Mouse (Mus musculus) lung, postnatal 0 days (tissue): Measurements from ENCODE around the gene Mlc1. TPM values are rescaled to one million over a fixed set of nuclear protein-coding genes. Genes with fewer than 3 reads are reported as not detected.
A peak's percentile ranks its signal among the peaks of the same experiment; 100 is the strongest.

Experiments used
- ATAC-seq: fragments of 200-750 bp; cut with Nextera tagmentation; 2 replicates; pipeline ENCODE4 v1.8.0; 2017; ENCODE audit warnings: moderate library complexity
- DNase-seq: peaks from one replicate; pipeline ENCODE4 v3.0.0-alpha.2; 2016; ENCODE audit warnings: low spot score
- H3K27ac ChIP-seq: fragments of 300-500 bp; sonication (generic); 2 replicates; pipeline ENCODE4 v1.5.1; 2014; ENCODE audit warnings: antibody characterized with exemption, mild to moderate bottlenecking, low read length, mixed read lengths
- H3K27me3 ChIP-seq: fragments of 300-500 bp; sonication (generic); replicated peaks from 2 replicates; pipeline ENCODE4 v1.6.1; 2014; ENCODE audit warnings: low read length, mixed read lengths; ENCODE audit not compliant: insufficient read depth
- H3K36me3 ChIP-seq: fragments of 300-500 bp; sonication (generic); 2 replicates; pipeline ENCODE4 v1.6.1; 2014; ENCODE audit warnings: low read length, mixed read lengths; ENCODE audit not compliant: insufficient read depth
- H3K4me1 ChIP-seq: fragments of 300-500 bp; sonication (generic); 2 replicates; pipeline ENCODE4 v1.6.1; 2014; ENCODE audit warnings: antibody characterized with exemption, low read depth, low read length, mixed read lengths; ENCODE audit not compliant: insufficient read depth
- H3K4me2 ChIP-seq: fragments of 300-500 bp; sonication (generic); replicated peaks from 2 replicates; pipeline ENCODE4 v1.6.1; 2014; ENCODE audit warnings: low read depth, mild to moderate bottlenecking, low read length, moderate library complexity, mixed read lengths
- H3K4me3 ChIP-seq: fragments of 300-500 bp; sonication (generic); 2 replicates; pipeline ENCODE4 v1.5.1; 2014; ENCODE audit warnings: low read depth, low read length
- H3K9ac ChIP-seq: fragments of 300-500 bp; sonication (generic); replicated peaks from 2 replicates; pipeline ENCODE4 v1.6.1; 2014; ENCODE audit warnings: low read depth, mild to moderate bottlenecking
- H3K9me3 ChIP-seq: fragments of 300-500 bp; sonication (generic); 2 replicates; pipeline ENCODE4 v1.6.1; 2016; ENCODE audit warnings: low read length, mixed read lengths
- CTCF ChIP-seq: IDR thresholded peaks from 2 replicates; pipeline ENCODE4 v1.5.1; 2016; ENCODE audit warnings: antibody characterized with exemption, mild to moderate bottlenecking
- EP300 ChIP-seq: IDR thresholded peaks from 2 replicates; pipeline ENCODE4 v1.6.1; 2016; ENCODE audit warnings: antibody characterized with exemption, mild to moderate bottlenecking, control low read depth
- WGBS: fragments of 180-500 bp; shearing (Covaris S2); extraction: QIAGEN DNeasy Blood & Tissue Kit; methylation state at CpG from one replicate; pipeline ENCODE4 v1.1.7; 2014; 5-methylcytosine and 5-hydroxymethylcytosine counted together
- polyA plus RNA-seq: library from polyadenylated mRNA; unstranded; fragments of >200 nt; fragmentation: Nextera tagmentation; extraction: Ambion mirVana; gene quantifications from 2 replicates; pipeline ENCODE4 v1.2.1, GENCODE M21; 2015

The Mlc1 gene
- polyA plus RNA-seq, 1 experiment from 2014 or later: 21.5 TPM

GRCm38 (mm10) chr15:88972300-88972699 lies 6.5 kb downstream of the Mlc1 start:
- H3K27me3 ChIP-seq: no peaks in the 10 kb centered on the region
- no peak overlapping the region for H3K27ac ChIP-seq
- no peak for DNase-seq
- no peaks in the 10 kb centered on the region for H3K9me3 ChIP-seq
- ATAC-seq: no peak
- no peak overlapping the region for H3K4me2 ChIP-seq
- no peak overlapping the region for H3K4me3 ChIP-seq
- no peaks in the 10 kb centered on the region for H3K4me1 ChIP-seq
- 85% methylated on average over 4 of the region's 4 CpGs for WGBS
- TF ChIP-seq EP300: no peak
- TF ChIP-seq CTCF: no peak
- no peak overlapping the region for H3K9ac ChIP-seq
- no peaks in the 10 kb centered on the region for H3K36me3 ChIP-seq

DNA sequence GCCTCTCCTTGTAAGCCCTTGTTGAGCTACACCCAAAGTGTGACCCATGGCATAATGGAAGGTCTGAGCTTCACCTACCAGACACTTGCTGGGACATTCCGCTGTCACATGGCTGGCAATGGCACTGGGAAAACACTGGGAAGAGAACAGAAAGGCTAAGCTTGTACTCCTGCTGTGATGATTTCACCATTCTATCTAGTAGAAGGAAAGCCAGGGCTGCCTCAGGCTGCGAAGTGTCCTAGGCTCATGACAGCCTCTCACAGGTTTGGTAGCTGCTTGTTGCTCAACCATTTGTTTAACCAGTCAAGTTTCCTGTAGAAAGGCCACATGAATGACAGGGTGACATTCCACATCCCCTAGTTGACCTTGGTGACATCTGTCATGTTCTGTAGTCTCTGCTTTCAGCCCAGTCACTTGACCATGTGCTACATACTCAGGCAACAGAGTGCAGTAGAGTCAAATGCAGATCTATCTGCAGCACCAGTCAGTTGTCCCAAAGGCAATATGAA lies 14.7 kb downstream of the Mlc1 start:
- H3K27ac ChIP-seq: no peak overlapping the region
- no peaks in the 10 kb centered on the region for H3K36me3 ChIP-seq
- WGBS: 80% methylated on average over 2 of the region's 2 CpGs
- no peaks in the 10 kb centered on the region for H3K4me1 ChIP-seq
- H3K9ac ChIP-seq: no peak overlapping the region
- H3K4me3 ChIP-seq: no peak overlapping the region
- H3K4me2 ChIP-seq: no peak overlapping the region
- no peak for ATAC-seq
- TF ChIP-seq EP300 (no peak), CTCF (no peak)
- H3K9me3 ChIP-seq: no peaks in the 10 kb centered on the region
- DNase-seq: no peak
- H3K27me3 ChIP-seq: no peaks in the 10 kb centered on the region

- ATAC-seq (no peak), DNase-seq (no peak)
- H3K9ac ChIP-seq: no peak overlapping the region
- H3K9me3 ChIP-seq: no peaks in the 10 kb centered on the region
- no peak overlapping the region for H3K4me3 ChIP-seq
- TF ChIP-seq EP300: no peak
- no peak for TF ChIP-seq CTCF
- no peak overlapping the region for H3K4me2 ChIP-seq
- WGBS: 75% methylated on average over 4 of the region's 4 CpGs
- H3K27ac ChIP-seq: no peak overlapping the region
- peaks cover 12% of the 10 kb centered on the region; the same call in 1 of the 2 replicates for H3K27me3 ChIP-seq
- no peaks in the 10 kb centered on the region for H3K36me3 ChIP-seq
- H3K4me1 ChIP-seq: no peaks in the 10 kb centered on the region
These were observed 21.3 kb downstream of the Mlc1 start for GRCm38 (mm10) chr15:88957522-88957921.

- H3K4me2 ChIP-seq: no peak overlapping the region
- H3K4me3 ChIP-seq: no peak overlapping the region
- H3K36me3 ChIP-seq: no peaks in the 10 kb centered on the region
- ATAC-seq (no peak), DNase-seq (no peak)
- no peak overlapping the region for H3K27ac ChIP-seq
- 83% methylated on average over 6 of the region's 6 CpGs for WGBS
- peaks cover 12% of the 10 kb centered on the region; the same call in 1 of the 2 replicates for H3K27me3 ChIP-seq
- H3K9me3 ChIP-seq: no peaks in the 10 kb centered on the region
- no peak overlapping the region for H3K9ac ChIP-seq
- TF ChIP-seq EP300: no peak
- TF ChIP-seq CTCF: no peak
- H3K4me1 ChIP-seq: no peaks in the 10 kb centered on the region
These were observed 23.5 kb downstream of the Mlc1 start for GRCm38 (mm10) chr15:88955342-88955741.

- ATAC-seq (peak; percentile 93), DNase-seq (peak; percentile 56)
- WGBS: 10% methylated on average over 48 of the region's 53 CpGs
- Histone ChIP-seq H3K9ac (no peak within 1 kb of the TSS), H3K4me2 (peak within 1 kb of the TSS; percentile 52), H3K4me1 (no peaks in the 10 kb centered on the region), H3K36me3 (no peaks in the 10 kb centered on the region), H3K27ac (no peak within 1 kb of the TSS), H3K4me3 (peak within 1 kb of the TSS; percentile 27; the same call in 1 of the 2 replicates), H3K9me3 (no peaks in the 10 kb centered on the region), H3K27me3 (peaks cover 12% of the 10 kb centered on the region; the same call in 1 of the 2 replicates)
- TF ChIP-seq EP300: no peak
- no peak for TF ChIP-seq CTCF
These were observed 24.3 kb downstream of the Mlc1 start, which contains the start of gene Ttll8 for GRCm38 (mm10) chr15:88954368-88955072. TSS of gene Ttll8 (minus strand) at chr15:88954418.

GRCm38 (mm10) chr15:88951246-88951645 lies 27.6 kb downstream of the Mlc1 start:
- Histone ChIP-seq H3K36me3 (no peaks in the 10 kb centered on the region), H3K9me3 (no peaks in the 10 kb centered on the region), H3K27me3 (peaks cover 12% of the 10 kb centered on the region; the same call in 1 of the 2 replicates), H3K9ac (no peak overlapping the region), H3K4me3 (no peak overlapping the region), H3K4me1 (no peaks in the 10 kb centered on the region), H3K4me2 (no peak overlapping the region), H3K27ac (no peak overlapping the region)
- ATAC-seq (no peak), DNase-seq (no peak)
- 82% methylated on average over 4 of the region's 4 CpGs for WGBS
- TF ChIP-seq EP300 (no peak), CTCF (no peak)
